Mouse (Mus musculus) gastrocnemius, postnatal 14 days (tissue): ENCODE results near the gene Sash1. TPM values are rescaled to one million over a fixed set of nuclear protein-coding genes. Genes with fewer than 3 reads are reported as not detected.

Source experiments
- DNase-seq: peaks from one replicate; pipeline ENCODE4 v3.0.0; 2021; ENCODE audit warnings: mixed read lengths
- intact Hi-C: fragments of 180-260 bp; cut with DNase I; formaldehyde crosslinking; loops from one replicate; pipeline ENCODE4 v1.15.1; 2025; ENCODE audit warnings: low total_unique reads
- total RNA-seq, 2 experiments: library from RNA; stranded (reverse); gene quantifications; 2 replicates each; pipeline ENCODE4 v1.2.3; 2021

The Sash1 gene
- total RNA-seq, 2 experiments from 2014 or later: 28.0 to 32.1 TPM

DNA sequence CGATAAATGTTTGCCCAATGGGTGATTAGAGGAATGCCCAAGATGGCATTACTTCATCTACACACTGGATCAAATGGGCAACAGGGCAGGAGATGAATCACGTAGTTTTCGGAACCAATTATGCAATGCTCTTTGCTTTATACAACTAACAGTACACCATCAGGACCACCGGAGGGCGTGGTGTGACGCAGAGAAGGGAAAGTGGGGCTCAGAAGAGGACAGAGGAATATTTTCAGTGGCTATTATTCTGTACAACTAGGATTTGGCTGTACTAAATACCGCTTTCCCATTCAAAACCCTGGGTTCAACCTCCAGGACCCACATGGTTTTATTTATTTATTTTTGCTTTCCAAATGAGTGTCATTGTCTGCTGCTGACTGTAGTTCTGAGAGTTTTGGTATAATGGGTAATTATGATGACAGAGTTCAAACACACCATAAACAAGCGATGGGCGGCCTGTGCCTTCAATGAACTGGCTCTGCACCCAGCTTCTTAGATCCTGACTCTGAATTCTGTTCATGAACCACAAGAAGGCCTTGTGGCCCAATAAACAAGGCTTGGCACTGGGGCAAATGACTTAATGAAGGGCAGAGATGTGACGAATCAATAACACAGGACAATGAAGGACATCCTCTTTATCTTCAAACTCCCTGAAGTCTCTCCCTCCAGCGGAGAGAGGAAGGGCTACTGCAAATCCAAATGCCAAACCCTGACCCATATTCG, 114.8 kb downstream of the Sash1 start:
- intact Hi-C loops: no loop called here
- no peak for DNase-seq

GRCm38 (mm10) chr10:8768654-8769053, 117.2 kb downstream of the Sash1 start:
- DNase-seq: no peak
- intact Hi-C loops: no loop called here

GRCm38 (mm10) chr10:8767381-8767780, 118.5 kb downstream of the Sash1 start:
- intact Hi-C loops: no loop called here
- no peak for DNase-seq

- intact Hi-C loops: no loop called here
- no peak for DNase-seq
Observed at GRCm38 (mm10) chr10:8765922-8766522, 119.8 kb downstream of the Sash1 start.

- intact Hi-C loops: no loop called here
- no peak for DNase-seq
Observed at GRCm38 (mm10) chr10:8762771-8763170, 123.1 kb downstream of the Sash1 start.

- intact Hi-C loops: no loop called here
- peak; percentile 77 for DNase-seq
Observed at GRCm38 (mm10) chr10:8762209-8762701, 123.6 kb downstream of the Sash1 start.

DNA sequence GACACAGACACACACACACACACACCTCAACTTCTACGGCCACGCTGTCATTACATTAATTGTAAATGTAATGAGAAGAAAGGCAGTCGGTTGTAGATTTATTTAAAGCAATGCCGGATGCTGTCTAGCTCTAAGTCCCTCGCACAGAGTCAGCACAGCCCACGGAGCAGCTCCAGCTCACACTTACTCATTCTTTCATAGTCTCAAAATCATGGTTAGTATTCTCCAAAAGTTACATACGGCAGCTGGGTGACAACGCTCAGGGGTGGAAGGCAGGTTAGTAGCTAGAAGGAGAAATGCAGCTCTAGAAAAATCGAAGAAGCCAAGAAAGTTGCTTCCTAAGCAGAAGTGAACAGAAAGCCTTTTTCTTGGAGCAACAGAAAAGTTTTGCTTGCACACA, 124.2 kb downstream of the Sash1 start:
- intact Hi-C loops: no loop called here
- DNase-seq: no peak

DNA sequence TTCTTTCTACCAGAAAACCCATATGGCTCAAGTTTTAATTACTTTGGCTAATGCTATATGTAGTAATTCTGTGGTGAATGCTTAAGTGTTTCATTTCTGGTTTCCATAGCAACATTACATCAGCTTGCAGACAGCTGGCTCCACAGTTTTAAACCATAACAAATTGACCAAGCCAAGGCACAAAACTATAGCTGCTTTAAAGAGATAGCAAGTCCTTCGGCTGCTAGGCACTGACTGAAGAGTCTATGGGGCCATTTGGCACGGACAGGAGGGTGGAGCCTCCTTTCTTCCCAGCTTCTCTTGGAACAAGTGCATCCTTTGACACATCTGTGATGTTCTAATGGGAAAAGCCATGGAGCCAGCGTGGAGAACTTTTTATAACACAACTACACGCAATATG, 125.3 kb downstream of the Sash1 start:
- DNase-seq: peak; percentile 69
- intact Hi-C loops: no loop called here

- intact Hi-C loops: no loop called here
- DNase-seq: no peak
Observed at GRCm38 (mm10) chr10:8759228-8759627, 126.6 kb downstream of the Sash1 start.

- intact Hi-C loops: no loop called here
- DNase-seq: peak; percentile 42
Observed at GRCm38 (mm10) chr10:8757429-8757931, 128.4 kb downstream of the Sash1 start.

DNA sequence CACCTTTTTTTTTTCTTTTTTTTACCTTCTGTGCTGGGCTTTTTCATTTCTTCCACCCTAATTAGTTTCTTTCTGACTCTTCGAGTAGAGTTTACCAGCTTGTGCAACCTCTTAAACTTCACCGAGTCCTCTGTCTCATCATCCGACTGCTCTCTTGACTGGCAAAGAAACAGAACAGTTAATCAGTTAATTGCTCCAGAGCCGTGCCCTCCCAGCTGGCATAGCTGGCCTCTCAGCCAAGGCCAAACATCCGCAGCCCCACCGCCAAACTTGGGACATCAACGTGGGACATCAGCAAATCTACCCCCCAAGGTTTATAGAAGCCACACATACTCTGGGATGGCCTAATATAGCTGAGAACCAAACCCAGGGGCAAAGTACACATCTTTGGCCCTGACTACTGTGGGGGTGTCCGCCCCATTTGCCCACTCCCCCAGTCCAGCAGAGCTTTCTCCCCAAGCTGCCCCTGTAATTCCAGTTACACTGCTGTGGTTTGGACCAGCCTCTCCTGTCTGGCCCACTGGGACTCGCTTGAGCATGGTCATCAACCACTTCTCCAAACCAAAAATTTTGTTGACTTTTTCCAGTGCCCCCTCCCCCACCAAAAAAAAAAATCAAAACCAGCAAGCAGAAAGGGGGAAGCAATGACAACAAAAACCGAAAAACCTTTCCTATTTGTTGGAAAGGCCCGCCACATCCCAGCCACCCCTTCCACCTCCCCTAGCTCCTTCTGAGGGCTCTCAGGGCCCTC, 129.1 kb downstream of the Sash1 start:
- intact Hi-C loops: no loop called here
- DNase-seq: peak; percentile 59

GRCm38 (mm10) chr10:8753377-8753776, 132.5 kb downstream of the Sash1 start:
- intact Hi-C loops: no loop called here
- no peak for DNase-seq

DNA sequence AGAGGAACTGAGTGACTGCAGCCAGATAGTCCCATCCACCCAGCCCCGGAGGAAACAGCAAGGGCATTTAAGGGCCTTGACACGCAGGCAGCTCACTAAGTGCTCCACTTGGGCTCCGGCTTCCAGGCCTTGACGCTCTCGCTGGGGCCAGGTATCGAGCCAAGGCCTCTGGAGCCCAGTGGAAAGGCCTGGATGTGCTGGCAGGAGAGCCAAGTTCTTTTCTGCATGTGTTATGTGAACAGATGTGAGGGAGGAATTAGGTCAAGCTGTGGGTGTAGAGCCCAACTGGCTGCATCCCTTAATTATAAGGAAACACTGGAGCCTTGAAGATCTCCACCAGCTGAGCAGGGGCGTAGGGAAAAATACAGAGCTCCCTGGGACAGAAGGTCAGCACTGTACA, 133.4 kb downstream of the Sash1 start:
- peak; percentile 87 for DNase-seq
- intact Hi-C loops: no loop called here

DNA sequence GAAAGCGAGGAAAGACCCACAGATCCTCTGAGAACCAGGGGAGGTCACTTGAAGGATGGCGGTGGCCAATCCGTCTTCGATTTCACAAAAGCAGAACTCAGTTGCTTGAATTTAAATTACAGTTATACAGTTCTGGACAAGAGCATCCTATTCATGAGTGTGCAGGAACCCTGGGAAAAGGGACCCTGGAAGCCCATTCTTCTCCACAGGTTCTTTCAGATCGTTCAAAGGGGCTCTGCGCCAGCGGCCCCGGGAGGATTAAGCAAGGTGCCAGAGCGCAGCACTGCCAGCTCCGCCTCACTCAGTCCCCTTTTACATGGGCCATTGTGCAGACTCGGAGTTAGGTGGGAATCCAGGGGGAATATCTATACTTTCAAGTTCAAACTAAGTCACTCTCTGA, 136.3 kb downstream of the Sash1 start:
- intact Hi-C loops: no loop called here
- DNase-seq: peak; percentile 6

DNA sequence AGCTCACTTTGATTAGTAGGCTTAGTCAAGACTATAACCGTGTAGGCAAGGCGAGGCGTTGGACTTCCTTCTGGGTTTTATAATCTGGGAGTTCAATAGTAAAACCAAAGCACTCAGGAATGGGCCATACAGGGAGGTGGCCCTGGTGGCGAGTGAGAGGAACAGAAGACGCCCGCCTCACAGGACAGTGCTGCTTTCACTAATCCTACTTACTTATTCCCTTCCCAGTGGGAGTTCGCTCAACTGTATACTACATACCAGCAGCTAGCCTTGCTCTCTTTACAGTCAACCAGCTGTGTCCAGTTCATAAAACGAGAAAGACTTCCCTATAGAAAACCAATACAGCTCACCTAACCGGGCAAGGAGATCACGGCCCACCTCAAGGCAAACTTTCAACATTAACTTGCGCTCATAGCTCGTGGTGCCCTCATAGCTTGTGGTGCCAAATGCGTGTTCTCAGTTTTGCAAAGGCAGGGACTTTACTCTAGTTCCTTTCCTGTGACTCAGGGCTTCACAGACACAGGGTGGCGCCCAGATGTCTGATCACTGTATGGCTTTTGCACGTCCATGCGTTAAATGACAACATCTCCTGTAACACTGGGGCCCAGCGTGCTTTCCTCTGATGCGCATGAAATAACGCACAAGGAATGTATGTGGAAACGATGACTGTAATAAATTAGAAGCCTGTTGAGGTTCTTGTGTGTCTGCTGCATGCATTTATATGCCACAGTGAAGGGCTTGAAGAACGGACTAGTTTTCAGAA, 138.2 kb downstream of the Sash1 start:
- intact Hi-C loops: no loop called here

DNA sequence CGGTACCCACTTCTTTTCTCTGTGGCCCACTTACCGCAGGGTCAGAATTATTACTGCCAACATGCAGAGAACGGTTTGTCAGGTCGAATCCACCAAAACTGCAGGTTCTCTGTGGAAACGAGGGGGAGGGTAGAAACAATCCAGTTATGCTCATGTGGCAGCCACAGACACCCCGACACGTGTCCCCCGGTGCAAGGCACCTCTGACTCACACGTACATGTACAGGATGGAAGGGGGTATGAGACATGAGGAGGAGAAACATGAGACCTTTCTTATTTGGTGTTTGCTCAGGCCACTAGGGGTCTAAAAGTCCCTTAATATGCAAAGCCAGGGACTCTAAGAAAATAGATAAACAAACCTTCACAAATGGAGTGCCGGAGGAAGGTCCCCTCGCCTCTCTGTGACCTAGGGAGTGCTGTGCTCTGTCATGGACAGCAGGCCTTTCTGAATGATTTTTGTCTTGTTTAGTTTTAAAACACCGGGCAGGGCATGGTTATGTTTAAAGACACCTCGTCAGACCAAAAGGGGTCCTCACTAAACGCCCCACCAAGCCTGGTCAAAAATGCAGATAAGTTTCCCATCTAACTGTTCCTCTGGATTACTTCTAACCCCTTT, 139.7 kb downstream of the Sash1 start:
- intact Hi-C loops: no loop called here

More for the DNA sequence above, 138.2 kb downstream of the Sash1 start:
- no peak for DNase-seq

GRCm38 (mm10) chr10:8742872-8743271, 143.0 kb downstream of the Sash1 start:
- intact Hi-C loops: loop anchor here (5.0 kb wide), 1 partner anchor 54 kb away; no protein-coding TSS in a partner anchor
- peak; percentile 77 for DNase-seq

More for the DNA sequence above, 139.7 kb downstream of the Sash1 start:
- DNase-seq: no peak

DNA sequence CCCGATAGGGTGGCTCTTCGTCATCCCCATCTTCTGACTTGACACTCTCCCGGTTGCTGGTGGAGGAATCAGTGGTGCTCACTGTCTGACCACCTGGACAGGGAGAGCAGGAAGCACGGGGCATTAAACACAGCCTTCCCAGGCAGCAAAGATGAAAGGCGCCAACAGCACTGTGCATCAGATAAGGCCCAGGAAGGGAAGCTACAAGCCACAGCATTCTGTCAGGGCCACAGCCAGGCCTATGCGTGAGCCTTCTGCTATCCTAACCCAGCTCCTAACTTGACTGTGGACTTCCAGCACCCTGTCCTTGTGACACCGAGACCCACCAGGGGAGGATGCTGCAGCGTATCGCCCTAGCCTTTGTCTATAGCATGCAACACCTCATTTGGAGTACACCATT, 144.4 kb downstream of the Sash1 start:
- intact Hi-C loops: loop anchor here (5.0 kb wide), 1 partner anchor 56 kb away; no protein-coding TSS in a partner anchor
- no peak for DNase-seq

DNA sequence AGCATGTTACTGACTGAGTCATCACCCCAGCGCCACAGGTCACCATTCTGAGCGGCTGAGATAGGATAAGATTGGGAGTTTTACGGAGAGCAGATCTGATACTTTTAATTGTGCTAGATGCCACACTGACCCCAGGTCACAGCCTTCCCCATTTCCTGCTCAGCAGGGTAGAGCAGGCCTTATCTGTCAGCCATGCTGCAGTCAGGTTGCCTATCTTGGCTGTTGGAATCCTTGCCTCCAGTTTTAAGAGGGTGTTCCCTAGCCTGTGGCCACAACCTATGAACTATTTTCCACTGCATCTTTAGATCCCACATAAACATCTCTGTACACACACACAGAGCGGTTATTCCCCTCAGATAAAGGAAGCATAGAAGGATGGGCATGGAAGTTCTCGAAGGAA, 145.1 kb downstream of the Sash1 start:
- intact Hi-C loops: loop anchor here (5.0 kb wide), 1 partner anchor 57 kb away; no protein-coding TSS in a partner anchor

More for the DNA sequence above, 145.1 kb downstream of the Sash1 start:
- DNase-seq: no peak
